ENCODE assay signal across 9 mouse cellular contexts in the genomic region with DNA sequence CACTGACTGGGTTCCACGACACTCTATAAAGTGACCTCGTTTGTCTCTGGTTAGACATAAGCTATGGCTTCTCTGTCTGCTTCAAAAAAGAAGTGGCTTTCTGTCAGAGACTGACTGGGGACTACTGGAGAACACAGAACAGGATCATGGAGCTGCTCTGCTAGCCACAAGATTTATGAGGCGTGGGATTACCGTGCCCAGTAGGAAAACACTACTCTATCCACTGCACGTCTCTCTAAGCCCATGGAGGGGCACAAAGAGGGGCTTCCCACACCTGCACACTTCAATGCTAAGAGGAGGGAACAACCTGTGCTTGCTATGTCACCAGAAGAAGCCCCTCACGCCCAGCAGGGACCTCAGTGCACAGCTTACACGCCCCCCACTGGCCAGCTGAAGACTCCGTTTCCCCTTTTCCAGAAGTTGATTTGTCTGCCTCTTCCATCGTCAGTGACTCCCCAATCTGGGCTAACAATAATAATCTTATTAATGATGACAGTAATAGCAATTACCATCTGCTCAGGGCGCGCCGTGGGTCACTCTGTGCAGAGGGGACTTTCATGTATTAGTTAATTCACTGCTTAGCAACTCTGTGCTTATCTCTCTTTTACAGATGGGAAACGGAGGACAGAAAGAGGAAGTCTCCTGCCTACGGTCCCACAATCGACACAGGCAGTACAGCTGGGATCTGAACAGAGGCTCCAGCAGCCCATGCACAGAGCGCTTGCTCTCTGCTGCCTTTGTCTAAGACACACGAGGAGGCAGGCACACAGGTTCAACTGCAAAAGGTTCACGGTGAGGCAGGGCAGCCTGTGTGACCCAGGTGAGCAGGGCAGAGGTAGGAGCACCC.
DNase-seq lines count a peak whose midpoint lies in the region; ATAC-seq lines count a peak whose summit lies in the region.
"Had no signal": no experiment of that assay in that cellular context is flagged by ENCODE, and none has a peak within 500 bp of the region (broad histone marks: within the 10 kb centered on the region; RNA-seq: fewer than 3 reads in every experiment).

No protein-coding gene starts in this region.

- H3K27ac ChIP-seq in lung, embryonic 16.5 days (ENCODE audit: low read length), result no peak overlapping the region
- H3K27ac ChIP-seq in heart, embryonic 15.5 days, result no peak overlapping the region
- H3K27ac ChIP-seq in liver, embryonic 13.5 days, result no peak overlapping the region
- H3K27ac ChIP-seq: limb, embryonic 13.5 days had no signal

- 56% methylated on average over 18 of the region's 18 CpGs for WGBS in lung, embryonic 16.5 days
- 59% methylated on average over 18 of the region's 18 CpGs for WGBS in heart, embryonic 15.5 days
- WGBS in liver, embryonic 13.5 days (ENCODE audit: insufficient replicate concordance), result 13% methylated on average over 18 of the region's 18 CpGs

- peak overlapping the region; percentile 31; the same call in 1 of the 2 replicates for H3K9ac ChIP-seq in lung, embryonic 16.5 days (ENCODE audit: low read length)
- H3K9ac ChIP-seq in heart, embryonic 15.5 days, result no peak overlapping the region
- peak overlapping the region; percentile 43; the same call in 1 of the 2 replicates for H3K9ac ChIP-seq in liver, embryonic 13.5 days
- H3K9ac ChIP-seq: limb, embryonic 13.5 days had no signal

- no peaks in the 10 kb centered on the region for H3K27me3 ChIP-seq in lung, embryonic 16.5 days (ENCODE audit: control insufficient read depth, insufficient read depth, low read depth, low read length)
- no peaks in the 10 kb centered on the region for H3K27me3 ChIP-seq in heart, embryonic 15.5 days
- H3K27me3 ChIP-seq in liver, embryonic 13.5 days, result no peaks in the 10 kb centered on the region
- H3K27me3 ChIP-seq: limb, embryonic 13.5 days had no signal

- H3K4me1 ChIP-seq in lung, embryonic 16.5 days (replicated peaks; ENCODE audit: control insufficient read depth, insufficient read depth, low read length), result peaks cover 15% of the 10 kb centered on the region
- peaks cover 43% of the 10 kb centered on the region for H3K4me1 ChIP-seq in heart, embryonic 15.5 days (replicated peaks)
- H3K4me1 ChIP-seq in liver, embryonic 13.5 days (replicated peaks), result peaks cover 34% of the 10 kb centered on the region

- no peak overlapping the region for H3K4me2 ChIP-seq in lung, embryonic 16.5 days (ENCODE audit: low read depth, low read length)
- peak overlapping the region; percentile 20 for H3K4me2 ChIP-seq in heart, embryonic 15.5 days
- peak overlapping the region; percentile 48 for H3K4me2 ChIP-seq in liver, embryonic 13.5 days
- H3K4me2 ChIP-seq: limb, embryonic 13.5 days had no signal

- no peak overlapping the region for H3K4me3 ChIP-seq in lung, embryonic 16.5 days (ENCODE audit: low read length)
- H3K4me3 ChIP-seq in heart, embryonic 15.5 days, result no peak overlapping the region
- H3K4me3 ChIP-seq in liver, embryonic 13.5 days (replicated peaks), result no peak overlapping the region
- H3K4me3 ChIP-seq: limb, embryonic 13.5 days had no signal

- ATAC-seq in lung, embryonic 16.5 days (ENCODE audit: low read depth), result peak; percentile 59
- peak; percentile 41 for ATAC-seq in heart, embryonic 15.5 days (replicated peaks; ENCODE audit: insufficient number of reproducible peaks, insufficient read depth, low FRiP score, low read depth)
- peak; percentile 76 for ATAC-seq in liver, embryonic 13.5 days (ENCODE audit: low read depth)

- H3K9me3 ChIP-seq in lung, embryonic 16.5 days (ENCODE audit: control insufficient read depth, low read length), result no peaks in the 10 kb centered on the region
- no peaks in the 10 kb centered on the region for H3K9me3 ChIP-seq in heart, embryonic 15.5 days (replicated peaks)
- no peaks in the 10 kb centered on the region for H3K9me3 ChIP-seq in liver, embryonic 13.5 days (replicated peaks)
- H3K9me3 ChIP-seq: limb, embryonic 13.5 days had no signal

- intact Hi-C loops in left cerebral cortex, postnatal 25 days (cut with DNase I), result no loop called here

- DNase-seq in lung, adult 18-20 months, result no peak
- DNase-seq in liver, embryonic 13.5 days, result peak; percentile 43
- DNase-seq in retina, postnatal 1 day, result peak; percentile 62
- DNase-seq in left cerebral cortex, postnatal 25 days (ENCODE audit: low spot score in 2 of 2), result no peak
- no peak for DNase-seq in cerebellum, postnatal 36 days
- no peak for DNase-seq in layer of hippocampus, adult 9-10 months (ENCODE audit: low spot score)

- no peaks in the 10 kb centered on the region for H3K36me3 ChIP-seq in lung, embryonic 16.5 days (ENCODE audit: control insufficient read depth, insufficient read depth, low read length)
- H3K36me3 ChIP-seq in heart, embryonic 15.5 days, result no peaks in the 10 kb centered on the region
- H3K36me3 ChIP-seq in liver, embryonic 13.5 days, result no peaks in the 10 kb centered on the region

Comparison
In these comparisons a context has a peak if more than half of its experiments do, and no peak if none do; other contexts are left out.
1. DNase-seq: peak in liver, embryonic 13.5 days (single experiment) and retina, postnatal 1 day (single experiment); none in lung, adult 18-20 months (0 of 2), left cerebral cortex, postnatal 25 days (0 of 2), cerebellum, postnatal 36 days (0 of 2) and layer of hippocampus, adult 9-10 months (single experiment).
2. Peak in every context shown above with its lines, with median percentiles within 50 percentile points of each other: ATAC-seq.